Mouse (Mus musculus) brain, embryonic 14.5 days (tissue): ENCODE measurements at regions not wholly inside any gene's neighbourhood (a gene's known extent, or its start where the extent isn't known, plus 50 kb on each side); places are given as distances from the start of the nearest gene placed in this dataset.

Experiments
- CTCF ChIP-seq: fragments of 200-500 bp; IDR thresholded peaks from 2 replicates; pipeline ENCODE4 v1.5.1; 2012; ENCODE audit warnings: inconsistent platforms, mild to moderate bottlenecking, moderate library complexity, borderline replicate concordance; ENCODE audit not compliant: insufficient read depth, insufficient read length; ENCODE audit errors: extremely low read depth
- POLR2A ChIP-seq: fragments of 200-500 bp; IDR thresholded peaks from 2 replicates; pipeline ENCODE4 v1.6.1; 2012; ENCODE audit warnings: mild to moderate bottlenecking, inconsistent platforms, borderline replicate concordance; ENCODE audit not compliant: poor library complexity, insufficient read depth, insufficient read length, severe bottlenecking; ENCODE audit errors: extremely low read depth

GRCm38 (mm10) chr16:30695691-30696090, 96.2 kb downstream of the Fam43a start:
- TF ChIP-seq POLR2A (no peak), CTCF (no peak)
